21 mouse cellular contexts compared by ENCODE assay signal in the genomic region with DNA sequence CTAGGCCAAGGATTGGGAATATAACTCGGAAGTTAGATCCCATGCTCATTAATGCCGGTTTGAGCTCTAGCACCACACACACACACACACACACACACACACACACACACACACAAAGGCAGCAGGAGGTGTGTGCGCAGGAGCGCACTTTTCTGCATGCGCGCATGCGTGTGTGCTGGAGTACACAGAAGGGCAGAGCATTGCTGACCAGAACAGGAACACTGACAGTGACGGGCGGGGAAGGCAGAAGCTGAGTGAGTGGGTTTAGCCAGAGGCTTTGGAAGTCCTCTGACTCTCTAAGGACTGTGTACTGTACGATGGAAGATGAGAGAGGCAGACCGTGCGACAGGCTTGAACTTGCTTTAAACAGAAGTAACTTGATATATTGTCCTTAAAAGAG. TPM values are rescaled to one million over a fixed set of nuclear protein-coding genes. Genes with fewer than 3 reads are reported as not detected.
DNase-seq lines count a peak whose midpoint lies in the region; ATAC-seq lines count a peak whose summit lies in the region.
"Had no signal": no experiment of that assay in that cellular context is flagged by ENCODE, and none has a peak within 500 bp of the region (broad histone marks: within the 10 kb centered on the region; RNA-seq: fewer than 3 reads in every experiment).

No protein-coding gene starts in this region.

- no peak for ATAC-seq in heart, embryonic 11.5 days (replicated peaks; ENCODE audit: insufficient number of reproducible peaks, low FRiP score, low TSS enrichment)
- no peak for ATAC-seq in embryonic facial prominence, embryonic 12.5 days (ENCODE audit: insufficient number of reproducible peaks, insufficient read depth, low FRiP score, low TSS enrichment)
- ATAC-seq in liver, embryonic 15.5 days (ENCODE audit: insufficient read depth), result peak; percentile 23
- ATAC-seq: forebrain, embryonic 16.5 days; intestine, embryonic 16.5 days had no signal

- intact Hi-C loops in heart, postnatal 36 days (cut with DNase I), result no loop called here

- H3K9ac ChIP-seq in heart, embryonic 11.5 days (ENCODE audit: low read depth, low read length), result peak overlapping the region; percentile 63; the same call in 1 of the 2 replicates
- H3K9ac ChIP-seq in embryonic facial prominence, embryonic 12.5 days, result 0 out of 2 replicates have a peak overlapping the region, but pooled peaks have one; percentile 19
- H3K9ac ChIP-seq in liver, embryonic 15.5 days, result peak overlapping the region; percentile 48
- H3K9ac ChIP-seq: hindbrain, embryonic 14.5 days; midbrain, embryonic 12.5 days; neural tube, embryonic 15.5 days had no signal

- peak overlapping the region; percentile 47; the same call in 1 of the 2 replicates for H3K4me2 ChIP-seq in heart, embryonic 11.5 days
- no peak overlapping the region for H3K4me2 ChIP-seq in embryonic facial prominence, embryonic 12.5 days (replicated peaks)
- H3K4me2 ChIP-seq in liver, embryonic 15.5 days, result peak overlapping the region; percentile 72
- H3K4me2 ChIP-seq: hindbrain, embryonic 14.5 days; midbrain, embryonic 12.5 days; neural tube, embryonic 15.5 days had no signal

- peaks cover 7% of the 10 kb centered on the region; the same call in 1 of the 2 replicates for H3K4me1 ChIP-seq in heart, embryonic 11.5 days (ENCODE audit: control insufficient read depth, insufficient read depth, low read length)
- no peaks in the 10 kb centered on the region for H3K4me1 ChIP-seq in embryonic facial prominence, embryonic 12.5 days
- H3K4me1 ChIP-seq in liver, embryonic 15.5 days (replicated peaks), result peaks cover 31% of the 10 kb centered on the region

- no peaks in the 10 kb centered on the region for H3K9me3 ChIP-seq in heart, embryonic 11.5 days (replicated peaks; ENCODE audit: control insufficient read depth, low read length)
- no peaks in the 10 kb centered on the region for H3K9me3 ChIP-seq in embryonic facial prominence, embryonic 12.5 days
- H3K9me3 ChIP-seq in liver, embryonic 15.5 days (replicated peaks), result no peaks in the 10 kb centered on the region
- H3K9me3 ChIP-seq: midbrain, embryonic 12.5 days; neural tube, embryonic 15.5 days had no signal

- 86% methylated on average over 12 of the region's 12 CpGs for WGBS in heart, embryonic 11.5 days (ENCODE audit: insufficient replicate concordance)
- WGBS in embryonic facial prominence, embryonic 12.5 days, result 80% methylated on average over 12 of the region's 12 CpGs
- 53% methylated on average over 12 of the region's 12 CpGs for WGBS in liver, embryonic 15.5 days (ENCODE audit: insufficient replicate concordance)

- no peak overlapping the region for H3K27ac ChIP-seq in heart, embryonic 11.5 days (ENCODE audit: low read depth, low read length)
- H3K27ac ChIP-seq in embryonic facial prominence, embryonic 12.5 days, result no peak overlapping the region
- H3K27ac ChIP-seq in liver, embryonic 15.5 days (replicated peaks), result peak overlapping the region; percentile 82
- H3K27ac ChIP-seq: gastrocnemius, adult 2 months; hindbrain, embryonic 14.5 days; kidney, postnatal 0 days; midbrain, embryonic 12.5 days; neural tube, embryonic 15.5 days had no signal

- no peak for DNase-seq in heart, postnatal 36 days
- peak; percentile 86 for DNase-seq in MEL-GATA-1-ER (ENCODE audit: extremely low read depth, low read depth)
- no peak for DNase-seq in layer of hippocampus, postnatal 36 days
- no peak for DNase-seq in lung, postnatal 25 days (ENCODE audit: low spot score)
- no peak for DNase-seq in ovary, adult 18-20 months (ENCODE audit: low spot score)
- DNase-seq: cerebellum, adult 8-10 months; gastrocnemius, adult 2 months; left cerebral cortex, postnatal 4 days; lung, adult 2 months; lung, postnatal 4 days had no signal

- peaks cover 3% of the 10 kb centered on the region; the same call in 1 of the 2 replicates for H3K36me3 ChIP-seq in heart, embryonic 11.5 days (ENCODE audit: control insufficient read depth, insufficient read depth, low read length)
- peaks cover 3% of the 10 kb centered on the region; the same call in 1 of the 2 replicates for H3K36me3 ChIP-seq in embryonic facial prominence, embryonic 12.5 days
- H3K36me3 ChIP-seq in liver, embryonic 15.5 days (replicated peaks), result peaks cover 11% of the 10 kb centered on the region; the same call in 1 of the 2 replicates

- no peak overlapping the region for H3K4me3 ChIP-seq in heart, embryonic 11.5 days (ENCODE audit: low read depth, low read length)
- H3K4me3 ChIP-seq in embryonic facial prominence, embryonic 12.5 days, result no peak overlapping the region
- peak overlapping the region; percentile 52 for H3K4me3 ChIP-seq in liver, embryonic 15.5 days (replicated peaks)
- H3K4me3 ChIP-seq: gastrocnemius, adult 2 months; midbrain, embryonic 12.5 days; neural tube, embryonic 15.5 days had no signal

- no peaks in the 10 kb centered on the region for H3K27me3 ChIP-seq in heart, embryonic 11.5 days (ENCODE audit: control insufficient read depth, insufficient read depth, low read length)
- no peaks in the 10 kb centered on the region for H3K27me3 ChIP-seq in embryonic facial prominence, embryonic 12.5 days
- H3K27me3 ChIP-seq in liver, embryonic 15.5 days, result no peaks in the 10 kb centered on the region
- H3K27me3 ChIP-seq: neural tube, embryonic 15.5 days had no signal

RNA-seq across cellular contexts. Expression of gene Ccdc62, which starts 3.1 kb away (rescaled TPM):
- 6.0 and 6.4 TPM in 2 replicates for polyA plus RNA-seq in heart, embryonic 11.5 days (2014; fragmentation: Nextera tagmentation; extraction: Ambion mirVana)
- total RNA-seq in heart, postnatal 36 days (2021), result 1 to 10 TPM; 2.6 to 3.7 TPM
- 7.1 and 7.8 TPM in 2 replicates for polyA plus RNA-seq in embryonic facial prominence, embryonic 12.5 days (2016; fragmentation: Nextera tagmentation; extraction: Ambion mirVana)
- polyA plus RNA-seq in liver, embryonic 15.5 days (2015; fragmentation: Nextera tagmentation; extraction: Ambion mirVana), result 2.5 and 3.2 TPM in 2 replicates
- total RNA-seq in layer of hippocampus, postnatal 36 days (2021), result 1 to 10 TPM; 2.5 TPM

RNA-seq across cellular contexts. Expression of gene Gm43518, which starts 6.3 kb away (rescaled TPM):
- 0.93 and 1.2 TPM in 2 replicates for polyA plus RNA-seq in heart, embryonic 11.5 days (2014; fragmentation: Nextera tagmentation; extraction: Ambion mirVana)
- total RNA-seq in heart, postnatal 36 days (2021), result not detected
- 2.8 and 5.4 TPM in 2 replicates for polyA plus RNA-seq in embryonic facial prominence, embryonic 12.5 days (2016; fragmentation: Nextera tagmentation; extraction: Ambion mirVana)
- 0.76 and 1.2 TPM in 2 replicates for polyA plus RNA-seq in liver, embryonic 15.5 days (2015; fragmentation: Nextera tagmentation; extraction: Ambion mirVana)
- 1 to 10 TPM in 1 of 2 experiments, under 1 TPM in 1; 0.91 to 1.7 TPM for total RNA-seq in layer of hippocampus, postnatal 36 days (2021)
- total RNA-seq: adrenal gland, postnatal 10 days had no signal

RNA-seq across cellular contexts. Expression of gene Denr, which starts 26.6 kb away (rescaled TPM):
- 104 and 110 TPM in 2 replicates for polyA plus RNA-seq in heart, embryonic 11.5 days (2014; fragmentation: Nextera tagmentation; extraction: Ambion mirVana)
- total RNA-seq in heart, postnatal 36 days (2021), result 10 to 100 TPM; 49.6 to 51.2 TPM
- polyA plus RNA-seq in embryonic facial prominence, embryonic 12.5 days (2016; fragmentation: Nextera tagmentation; extraction: Ambion mirVana), result 162 and 169 TPM in 2 replicates
- 30.9 and 42.8 TPM in 2 replicates for polyA plus RNA-seq in liver, embryonic 15.5 days (2015; fragmentation: Nextera tagmentation; extraction: Ambion mirVana)
- total RNA-seq in layer of hippocampus, postnatal 36 days (2021), result 10 to 100 TPM; 60.2 to 67.8 TPM

RNA-seq across cellular contexts. Expression of gene Hip1r, which starts 39.9 kb away (rescaled TPM):
- polyA plus RNA-seq in heart, embryonic 11.5 days (2014; fragmentation: Nextera tagmentation; extraction: Ambion mirVana), result 2.7 and 2.9 TPM in 2 replicates
- 10 to 100 TPM in 1 of 2 experiments, 1 to 10 TPM in 1; 8.6 to 17.0 TPM for total RNA-seq in heart, postnatal 36 days (2021)
- 10.0 and 11.4 TPM in 2 replicates for polyA plus RNA-seq in embryonic facial prominence, embryonic 12.5 days (2016; fragmentation: Nextera tagmentation; extraction: Ambion mirVana)
- 11.4 and 12.9 TPM in 2 replicates for polyA plus RNA-seq in liver, embryonic 15.5 days (2015; fragmentation: Nextera tagmentation; extraction: Ambion mirVana)
- 10 to 100 TPM; 39.4 to 41.2 TPM for total RNA-seq in layer of hippocampus, postnatal 36 days (2021)

RNA-seq across cellular contexts. Expression of gene Hcar1, which starts 53.7 kb away (rescaled TPM):
- polyA plus RNA-seq in heart, embryonic 11.5 days (2014; fragmentation: Nextera tagmentation; extraction: Ambion mirVana), result 0.06 TPM in 1 of 2 replicates, not detected in the other
- total RNA-seq in heart, postnatal 36 days (2021), result under 1 TPM; 0.54 to 0.69 TPM
- polyA plus RNA-seq in embryonic facial prominence, embryonic 12.5 days (2016; fragmentation: Nextera tagmentation; extraction: Ambion mirVana), result 0.24 and 0.26 TPM in 2 replicates
- polyA plus RNA-seq in liver, embryonic 15.5 days (2015; fragmentation: Nextera tagmentation; extraction: Ambion mirVana), result 0.10 and 0.13 TPM in 2 replicates
- under 1 TPM; 0.82 to 0.88 TPM for total RNA-seq in layer of hippocampus, postnatal 36 days (2021)
- total RNA-seq: common myeloid progenitor, adult 5-6 weeks had no signal
